Mouse (Mus musculus): ENCODE results near the gene Fam196b.

Fam196b gene

DNA sequence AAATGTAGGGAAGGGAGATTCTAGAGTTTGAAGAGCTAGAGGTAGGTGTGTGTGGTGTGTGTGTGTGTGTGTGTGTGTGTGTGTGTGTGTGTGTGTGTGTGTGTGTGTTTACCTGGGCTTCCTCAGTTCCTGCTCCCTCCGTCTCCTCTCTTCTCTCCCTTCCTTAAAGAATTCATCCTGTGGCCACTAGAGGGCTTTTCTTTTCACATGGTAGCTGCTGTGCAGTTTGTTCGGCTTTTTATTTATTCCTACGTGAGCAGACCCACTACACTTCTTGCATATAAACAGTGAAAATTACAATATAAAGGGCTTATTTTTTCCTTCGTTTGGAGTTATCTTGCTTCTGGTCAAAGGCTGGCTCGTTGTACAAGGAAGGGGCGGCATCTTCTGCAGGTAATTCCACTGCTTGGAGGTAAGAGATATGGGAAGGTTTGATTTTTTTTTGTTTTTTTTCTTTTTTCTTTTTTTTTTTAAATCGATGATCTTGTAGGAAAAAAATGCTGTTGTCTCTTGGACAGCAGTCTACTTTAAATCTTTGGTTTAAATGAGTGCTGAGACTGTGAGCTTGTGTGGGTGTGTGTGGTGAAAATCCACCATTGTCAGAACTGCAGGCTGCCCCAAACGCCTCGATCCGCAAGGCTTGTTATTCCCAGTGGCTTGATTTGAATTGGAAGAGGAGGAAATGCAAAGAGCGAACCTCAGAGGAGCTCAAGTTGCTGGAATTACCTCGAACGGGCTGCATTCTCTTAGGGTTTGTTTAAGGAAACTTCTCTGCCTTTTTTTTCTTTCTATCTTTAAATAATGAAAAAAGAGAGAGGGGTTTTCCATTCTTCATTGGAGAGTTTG, at the start of gene Fam196b:
Gene Fam196b (plus strand): TSS at position 289 of the 846 bp plus-strand sequence.
- DNase-seq (ENCODE audit: extremely low spot score, low spot score) = peak; percentile 38

GRCm38 (mm10) chr11:34272016-34272415, 42.6 kb upstream of the Fam196b start:
- DNase-seq (ENCODE audit: extremely low spot score, low spot score) = no peak

DNA sequence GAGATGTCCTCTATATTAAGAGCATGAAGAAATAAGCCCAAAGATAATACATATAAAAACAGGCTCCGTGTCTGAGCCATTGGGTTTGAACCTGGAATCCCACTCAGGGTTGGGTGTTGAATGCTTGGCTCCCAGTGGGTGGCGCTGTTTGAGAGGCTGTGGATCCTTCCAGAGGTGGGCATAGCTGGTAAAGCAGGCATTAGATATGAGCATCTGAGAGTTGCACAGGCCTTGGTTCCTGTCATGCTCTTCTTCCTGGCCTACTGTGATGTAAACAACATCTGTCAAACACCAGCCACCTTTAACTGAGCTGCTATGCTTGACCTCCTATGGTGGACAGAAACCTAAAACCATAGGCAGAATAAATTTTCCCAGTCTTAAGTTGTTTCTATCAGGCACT, 38.7 kb upstream of the Fam196b start:
- DNase-seq (ENCODE audit: extremely low spot score, low spot score) = peak; percentile 29

DNA sequence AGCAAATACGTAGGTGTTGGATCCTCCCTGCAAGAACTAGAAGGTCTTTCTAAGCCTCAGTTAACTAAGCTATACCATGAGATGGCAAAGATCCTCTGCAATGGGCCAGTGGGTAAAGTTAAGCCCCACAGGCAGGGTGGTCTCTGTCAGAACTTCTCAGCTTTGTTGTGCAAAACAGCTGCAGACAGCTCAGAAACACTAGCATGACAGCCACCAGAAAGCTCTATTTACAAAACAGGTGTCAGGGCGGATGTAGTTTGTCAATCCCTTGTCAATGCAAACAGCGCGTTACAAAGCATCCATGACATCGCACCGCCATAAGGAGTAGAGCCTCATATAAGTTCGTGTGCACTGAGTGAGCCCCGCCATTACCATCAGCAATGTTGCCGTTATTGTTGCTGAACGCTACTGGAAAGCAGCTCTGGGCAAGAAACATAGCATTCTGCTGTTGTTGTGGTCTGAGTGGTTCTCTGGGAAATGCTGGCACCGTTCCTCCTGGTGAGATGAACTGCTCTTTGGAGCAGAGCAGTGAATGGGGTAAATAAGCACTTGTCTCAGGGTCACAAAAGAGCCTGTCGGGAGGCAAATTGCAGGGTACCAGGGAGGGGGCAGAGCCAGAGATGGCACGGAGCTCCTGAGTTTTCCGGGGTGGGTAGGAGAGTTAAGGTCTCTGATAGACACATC, 38.1 kb upstream of the Fam196b start:
- no peak for DNase-seq (ENCODE audit: extremely low spot score, low spot score)

- no peak for DNase-seq (ENCODE audit: extremely low spot score, low spot score)
Observed at GRCm38 (mm10) chr11:34277047-34277445, 37.6 kb upstream of the Fam196b start.

GRCm38 (mm10) chr11:34284124-34284808, 30.4 kb upstream of the Fam196b start:
- DNase-seq (ENCODE audit: extremely low spot score, low spot score) = peak; percentile 30

DNA sequence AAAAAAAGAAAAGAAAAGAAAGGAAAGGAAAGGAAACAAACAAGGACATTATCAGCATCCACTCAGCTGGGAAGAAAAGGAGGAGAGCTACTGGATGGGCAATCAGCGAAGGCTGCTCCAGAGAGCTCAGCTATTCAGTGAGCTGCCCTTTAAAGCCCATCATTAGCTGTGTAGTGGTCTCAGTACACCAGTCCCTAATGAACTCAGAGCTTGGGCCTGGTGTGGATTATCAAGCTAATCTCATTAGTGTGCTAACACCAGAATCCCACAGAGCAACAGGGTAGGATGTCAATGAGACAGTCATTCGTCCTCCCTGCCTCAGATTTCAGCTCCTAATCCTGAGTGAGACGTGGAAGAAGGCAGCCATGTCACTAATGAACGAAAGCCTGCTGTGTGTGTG, 24.4 kb upstream of the Fam196b start:
- DNase-seq (ENCODE audit: extremely low spot score, low spot score) = no peak

DNA sequence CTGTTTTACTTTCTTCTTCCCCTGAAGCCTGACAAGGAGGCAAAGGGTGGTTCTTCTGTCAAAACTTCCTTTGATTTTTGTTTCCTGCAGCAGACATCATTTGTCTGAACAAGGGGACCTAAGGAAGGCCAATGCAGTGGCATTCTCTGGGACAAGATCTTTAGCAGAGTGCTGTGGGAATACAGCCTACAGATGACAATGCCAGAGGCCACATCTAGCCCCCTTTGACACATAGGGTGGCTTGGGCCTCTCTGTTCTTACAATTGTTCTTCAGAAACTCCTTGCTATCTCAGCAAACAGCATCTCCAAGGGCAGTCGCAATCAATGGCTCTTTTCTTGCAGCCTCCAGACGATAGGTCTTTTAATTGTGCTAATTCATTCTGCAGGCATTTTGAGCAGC, 23.9 kb upstream of the Fam196b start:
- no peak for DNase-seq (ENCODE audit: extremely low spot score, low spot score)

- DNase-seq (ENCODE audit: extremely low spot score, low spot score) = no peak
Observed at GRCm38 (mm10) chr11:34291304-34291703, 23.3 kb upstream of the Fam196b start.

DNA sequence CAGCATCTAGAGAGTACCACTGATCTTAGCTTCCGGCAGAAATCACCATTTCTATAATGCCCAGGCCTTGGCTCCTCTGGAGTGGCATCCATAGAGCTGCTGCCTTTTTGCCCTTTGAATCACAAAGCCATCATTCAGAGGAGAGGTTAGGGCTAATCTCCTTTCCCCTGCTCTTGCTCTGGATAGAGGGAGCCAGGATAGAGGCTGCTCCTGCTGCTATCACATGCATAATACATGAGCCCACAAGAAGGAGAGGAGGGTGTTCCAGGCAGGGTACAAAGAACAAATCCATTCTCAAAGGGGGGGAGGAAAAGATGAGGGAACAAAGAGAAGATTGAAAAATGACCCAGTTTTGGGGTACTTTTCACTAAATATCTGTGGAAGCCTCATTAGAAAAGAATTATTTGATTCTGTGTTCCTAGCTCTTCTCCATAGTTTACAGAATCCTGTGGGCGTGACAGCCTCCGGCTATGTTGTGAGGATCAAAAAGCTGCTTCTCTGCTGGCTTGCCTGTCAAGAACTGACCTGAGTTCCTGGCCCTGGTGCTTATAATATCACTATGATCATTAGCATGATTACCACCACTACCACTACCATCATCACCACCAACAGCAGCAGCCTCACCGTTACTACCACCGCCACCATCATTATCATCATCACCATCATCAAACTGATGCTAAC, 16.8 kb upstream of the Fam196b start:
- no peak for DNase-seq (ENCODE audit: extremely low spot score, low spot score)

DNA sequence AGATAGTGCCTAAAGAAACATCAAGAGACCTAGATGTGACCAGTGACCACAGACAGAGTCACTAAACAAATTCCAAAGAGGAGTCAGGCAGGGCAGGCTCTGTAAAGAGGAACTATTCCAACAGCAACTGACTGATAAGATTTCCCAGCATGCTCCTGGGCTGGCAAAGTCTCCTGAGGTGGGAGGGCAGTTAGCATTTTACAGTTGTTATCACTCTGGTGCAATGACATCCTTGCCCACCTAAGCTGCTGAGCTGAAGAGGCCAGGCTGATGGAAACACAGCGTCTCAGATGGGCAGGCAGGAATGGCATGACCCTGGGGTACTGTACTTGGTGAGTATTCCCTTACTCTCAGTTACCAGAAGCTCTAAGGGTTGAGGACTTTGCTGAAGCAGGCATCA, 15.1 kb upstream of the Fam196b start:
- DNase-seq (ENCODE audit: extremely low spot score, low spot score) = no peak

DNA sequence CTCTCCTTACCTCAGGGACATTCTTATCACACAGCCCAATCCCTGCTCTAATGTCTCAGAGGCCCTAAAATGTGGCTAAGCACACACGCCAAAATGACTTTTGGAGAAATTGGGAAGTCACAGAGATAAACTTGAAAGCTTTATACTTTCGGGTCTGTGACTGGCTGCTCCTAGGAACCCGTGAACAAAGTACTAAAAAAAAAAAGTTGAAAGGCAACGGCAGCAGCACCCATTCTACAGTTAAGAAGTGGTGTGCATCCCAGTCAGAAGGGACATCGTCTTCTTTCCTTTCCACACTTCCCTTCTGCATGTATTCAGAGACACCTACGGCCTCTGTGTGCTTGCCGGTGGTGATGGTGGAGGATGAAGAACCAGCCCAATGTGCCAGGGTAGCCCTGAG, 14.6 kb upstream of the Fam196b start:
- no peak for DNase-seq (ENCODE audit: extremely low spot score, low spot score)

GRCm38 (mm10) chr11:34306231-34306630, 8.4 kb upstream of the Fam196b start:
- no peak for DNase-seq (ENCODE audit: extremely low spot score, low spot score)

DNA sequence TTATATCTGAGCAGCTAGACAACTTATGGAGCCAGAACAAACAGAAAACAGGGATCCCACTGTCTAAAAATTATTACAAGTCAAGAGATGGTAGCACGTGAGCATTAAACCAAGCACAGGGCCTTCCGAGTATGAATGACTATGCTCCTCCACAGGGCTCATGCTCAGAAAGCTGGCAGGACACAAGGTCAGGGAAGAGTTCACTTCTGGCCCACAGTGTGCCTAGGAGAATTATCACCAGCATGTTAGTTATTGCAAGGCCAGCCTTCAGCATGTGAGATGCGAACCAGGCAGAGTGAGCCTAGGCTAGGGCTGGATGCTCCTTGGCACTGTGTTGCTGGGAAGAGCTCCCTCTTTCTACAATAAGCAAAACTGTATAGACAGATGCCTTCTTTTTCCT, 5.9 kb upstream of the Fam196b start:
- DNase-seq (ENCODE audit: extremely low spot score, low spot score) = no peak

DNA sequence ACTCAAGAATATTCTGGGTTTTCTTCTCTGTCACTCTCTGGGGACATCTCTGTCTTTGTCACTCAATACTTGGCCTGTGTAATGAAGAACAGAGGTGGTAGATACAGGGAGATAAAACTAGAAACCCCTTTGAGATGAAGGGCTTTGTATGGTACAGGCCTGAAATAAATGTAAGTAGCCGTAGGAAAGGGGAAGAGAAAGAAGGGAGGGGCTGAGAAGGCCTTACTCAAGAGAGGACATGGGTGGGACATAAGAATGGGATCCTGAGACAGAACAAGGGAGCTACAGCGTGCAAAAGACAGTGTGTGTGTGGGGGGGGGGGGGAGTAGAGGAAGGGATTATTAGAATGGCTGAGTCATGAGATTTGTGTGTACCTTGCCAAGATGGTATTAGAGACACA, 5.3 kb upstream of the Fam196b start:
- DNase-seq (ENCODE audit: extremely low spot score, low spot score) = no peak

DNA sequence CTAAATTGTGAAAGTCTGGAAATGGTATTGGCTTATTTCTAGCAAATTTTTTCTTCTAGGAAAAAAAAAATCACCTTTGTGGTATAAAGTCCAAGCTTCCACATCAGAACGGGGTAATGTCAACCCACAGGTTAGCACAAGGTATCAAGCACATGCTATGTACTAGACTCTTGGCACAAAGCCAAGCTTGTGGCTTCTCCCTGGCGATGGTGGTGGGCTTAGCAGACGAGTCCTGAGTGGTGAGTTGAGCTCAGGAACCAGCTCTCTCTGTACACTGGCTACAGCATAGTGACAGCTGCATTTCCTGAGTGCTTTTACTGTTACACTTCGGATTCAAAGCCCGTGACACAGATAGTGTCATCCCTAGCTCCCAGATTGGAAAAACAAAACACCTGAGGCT, 2.9 kb upstream of the Fam196b start:
- no peak for DNase-seq (ENCODE audit: extremely low spot score, low spot score)

DNA sequence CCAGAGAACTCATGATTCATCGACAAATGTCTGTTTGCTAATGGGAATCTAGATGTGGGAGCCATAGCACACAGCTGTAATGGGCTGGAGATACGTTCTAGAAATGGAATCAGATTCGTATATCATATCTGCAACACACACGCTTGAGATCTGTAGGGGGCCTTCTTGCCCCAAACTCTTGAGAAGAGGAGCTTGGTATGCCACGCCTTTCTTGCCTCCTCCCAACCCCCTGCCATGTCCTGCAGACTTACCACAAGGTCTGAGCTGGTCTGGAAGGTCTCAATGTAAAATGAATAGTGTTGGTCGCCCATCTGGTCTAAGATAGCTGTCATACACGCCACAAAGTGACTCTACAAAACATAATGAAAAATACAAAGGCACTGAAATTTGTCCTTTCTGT, 2.4 kb upstream of the Fam196b start:
- DNase-seq (ENCODE audit: extremely low spot score, low spot score) = no peak

- DNase-seq (ENCODE audit: extremely low spot score, low spot score) = peak; percentile 25
Observed at GRCm38 (mm10) chr11:34315383-34315782, 761 bp downstream of the Fam196b start.

- DNase-seq (ENCODE audit: extremely low spot score, low spot score) = no peak
Observed at GRCm38 (mm10) chr11:34316176-34316575, 1.6 kb downstream of the Fam196b start.

- DNase-seq (ENCODE audit: extremely low spot score, low spot score) = no peak
Observed at GRCm38 (mm10) chr11:34317001-34317400, 2.4 kb downstream of the Fam196b start.

GRCm38 (mm10) chr11:34319282-34319681, 4.7 kb downstream of the Fam196b start:
- no peak for DNase-seq (ENCODE audit: extremely low spot score, low spot score)

- no peak for DNase-seq (ENCODE audit: extremely low spot score, low spot score)
Observed at GRCm38 (mm10) chr11:34323664-34324063, 9.0 kb downstream of the Fam196b start.

Data from neural tube, embryonic 10.5 days (tissue).